Mouse (Mus musculus) megakaryocyte-erythroid progenitor cell, adult 5-6 weeks (primary cell): ENCODE data around the gene Etfa. TPM values are rescaled to one million over a fixed set of nuclear protein-coding genes. Genes with fewer than 3 reads are reported as not detected.
A peak's percentile ranks its signal among the peaks of the same experiment; 100 is the strongest.

Experiments
- ATAC-seq: replicated peaks from 2 replicates; pipeline ENCODE4 v1.8.0; 2016; ENCODE audit warnings: mild to moderate bottlenecking, inconsistent platforms; ENCODE audit not compliant: severe bottlenecking, poor library complexity, low FRiP score, low TSS enrichment
- total RNA-seq, 2 experiments: library from RNA; stranded (forward) in 1 of 2; stranded (reverse) in 1 of 2; fragments of 200-1000, 215-1000 nt in 1 of 2; fragments of >200 nt in 1 of 2; fragmentation: Nextera tagmentation in 1 of 2; gene quantifications; 2 replicates each; pipeline ENCODE4 v1.2.3; 2014 to 2017

The Etfa gene
- total RNA-seq (2014; fragmentation: Nextera tagmentation): 115 and 121 TPM in 2 replicates
- 72.0 and 72.8 TPM in 2 replicates for total RNA-seq (2017)

GRCm38 (mm10) chr9:55512027-55512543, at the start of gene Etfa:
TSS of gene Etfa (minus strand) at chr9:55512243.
- ATAC-seq: peak; percentile 99

- no peak for ATAC-seq
These were observed 48.9 kb upstream of the Etfa start for GRCm38 (mm10) chr9:55560960-55561359.

- ATAC-seq: no peak
These were observed 42.9 kb upstream of the Etfa start for GRCm38 (mm10) chr9:55554986-55555385.

GRCm38 (mm10) chr9:55549302-55549890, 37.4 kb upstream of the Etfa start:
- no peak for ATAC-seq

GRCm38 (mm10) chr9:55548871-55549270, 36.8 kb upstream of the Etfa start:
- ATAC-seq: no peak

- ATAC-seq: peak; percentile 59; the same call in 1 of the 2 replicates
These were observed 34.4 kb upstream of the Etfa start for GRCm38 (mm10) chr9:55546176-55547010.

- no peak for ATAC-seq
These were observed 33.6 kb upstream of the Etfa start for GRCm38 (mm10) chr9:55545556-55546175.

GRCm38 (mm10) chr9:55544861-55545555, 33.0 kb upstream of the Etfa start:
- no peak for ATAC-seq

GRCm38 (mm10) chr9:55543703-55544401, 31.8 kb upstream of the Etfa start:
- ATAC-seq: no peak

- ATAC-seq: no peak
These were observed 31.3 kb upstream of the Etfa start for GRCm38 (mm10) chr9:55543336-55543702.

GRCm38 (mm10) chr9:55542366-55543325, 30.6 kb upstream of the Etfa start:
- ATAC-seq: no peak

GRCm38 (mm10) chr9:55541681-55542365, 29.8 kb upstream of the Etfa start:
- no peak for ATAC-seq

GRCm38 (mm10) chr9:55540888-55541287, 28.8 kb upstream of the Etfa start:
- ATAC-seq: peak; percentile 62

- no peak for ATAC-seq
These were observed 28.3 kb upstream of the Etfa start for GRCm38 (mm10) chr9:55540391-55540770.

GRCm38 (mm10) chr9:55539661-55540390, 27.8 kb upstream of the Etfa start:
- no peak for ATAC-seq

- ATAC-seq: no peak
These were observed 27.0 kb upstream of the Etfa start for GRCm38 (mm10) chr9:55539006-55539405.

GRCm38 (mm10) chr9:55538377-55538776, 26.3 kb upstream of the Etfa start, which contains the start of gene Isl2:
TSS of gene Isl2 (plus strand) at chr9:55538672.
- ATAC-seq: no peak
